Mouse (Mus musculus) small intestine, adult 2 months (tissue): Measurements from ENCODE around the gene Tmem260. TPM values are rescaled to one million over a fixed set of nuclear protein-coding genes. Genes with fewer than 3 reads are reported as not detected.

ENCODE experiments used
- H3K27ac ChIP-seq: fragments of 200-500 bp; 2 replicates; pipeline ENCODE4 v1.5.1; 2012; ENCODE audit warnings: low read depth, low read length, control low read depth, inconsistent platforms; ENCODE audit not compliant: insufficient read depth
- H3K27me3 ChIP-seq: fragments of 200-500 bp; 2 replicates; pipeline ENCODE4 v1.6.1; 2012; ENCODE audit warnings: mild to moderate bottlenecking, moderate library complexity, low read length, inconsistent platforms; ENCODE audit not compliant: control insufficient read depth, insufficient read depth
- H3K36me3 ChIP-seq: fragments of 200-500 bp; 2 replicates; pipeline ENCODE4 v1.6.1; 2012; ENCODE audit warnings: mild to moderate bottlenecking, low read length, control low read depth, inconsistent platforms; ENCODE audit not compliant: control insufficient read depth, insufficient read depth
- H3K4me1 ChIP-seq: fragments of 200-500 bp; 2 replicates; pipeline ENCODE4 v1.6.1; 2012; ENCODE audit warnings: low read length, inconsistent platforms, mixed read lengths; ENCODE audit not compliant: control insufficient read depth, insufficient read depth, insufficient read length
- H3K4me3 ChIP-seq: fragments of 200-500 bp; 2 replicates; pipeline ENCODE4 v1.5.1; 2012; ENCODE audit warnings: low read depth, mild to moderate bottlenecking, control low read depth, inconsistent platforms, low read length, moderate library complexity
- CTCF ChIP-seq: fragments of 200-500 bp; IDR thresholded peaks from 2 replicates; pipeline ENCODE4 v1.5.1; 2012; ENCODE audit warnings: low read depth, mild to moderate bottlenecking, control low read depth, inconsistent platforms, low read length, moderate library complexity, mixed read lengths; ENCODE audit not compliant: insufficient replicate concordance, insufficient read length; ENCODE audit errors: extremely low read depth
- POLR2A ChIP-seq: fragments of 200-500 bp; IDR thresholded peaks from 2 replicates; pipeline ENCODE4 v1.6.1; 2012; ENCODE audit warnings: low read depth, mild to moderate bottlenecking, control low read depth, inconsistent platforms, low read length, moderate library complexity
- WGBS: fragments of 180-500 bp; shearing (Covaris S2); methylation state at CpG from one replicate; pipeline ENCODE4 v1.1.7; 2018; 5-methylcytosine and 5-hydroxymethylcytosine counted together
- polyA plus RNA-seq: library from polyadenylated mRNA; depleted of rRNA; stranded (reverse); fragments of >200 nt; gene quantifications from 2 replicates; pipeline ENCODE4 v1.2.3, GENCODE M21; 2012; rRNA removed

Gene Tmem260
- 5.5 and 11.3 TPM in 2 replicates for polyA plus RNA-seq

GRCm38 (mm10) chr14:48445984-48446683 is at the start of gene Tmem260:
Gene Tmem260 (plus strand): TSS chr14:48446124.
- H3K27me3 ChIP-seq = no peaks in the 10 kb centered on the region
- WGBS = under 1% methylated on average over 69 of the region's 69 CpGs
- TF ChIP-seq CTCF (peak; percentile 97), POLR2A (peak; percentile 62)

GRCm38 (mm10) chr14:48406086-48406485 is 39.8 kb upstream of the Tmem260 start:
- TF ChIP-seq CTCF = no peak
- no peak for TF ChIP-seq POLR2A
- Histone ChIP-seq H3K27ac (no peak overlapping the region), H3K36me3 (no peaks in the 10 kb centered on the region), H3K27me3 (no peaks in the 10 kb centered on the region), H3K4me1 (no peaks in the 10 kb centered on the region), H3K4me3 (no peak overlapping the region)
- WGBS = 91% methylated on average over 13 of the region's 13 CpGs

More at GRCm38 (mm10) chr14:48445984-48446683, at the start of gene Tmem260:
- peak within 1 kb of the TSS; percentile 83 for H3K27ac ChIP-seq
- H3K4me3 ChIP-seq = peak within 1 kb of the TSS; percentile 89
- no peaks in the 10 kb centered on the region for H3K36me3 ChIP-seq
- peaks cover 2% of the 10 kb centered on the region for H3K4me1 ChIP-seq

GRCm38 (mm10) chr14:48417064-48417463 is 28.9 kb upstream of the Tmem260 start:
- Histone ChIP-seq H3K4me1 (no peaks in the 10 kb centered on the region), H3K4me3 (no peak overlapping the region), H3K27ac (no peak overlapping the region), H3K27me3 (no peaks in the 10 kb centered on the region), H3K36me3 (no peaks in the 10 kb centered on the region)
- TF ChIP-seq CTCF (no peak), POLR2A (no peak)
- 76% methylated on average over 3 of the region's 3 CpGs for WGBS

GRCm38 (mm10) chr14:48418264-48418663 is 27.7 kb upstream of the Tmem260 start:
- WGBS = 40% methylated on average over 3 of the region's 3 CpGs
- Histone ChIP-seq H3K27ac (no peak overlapping the region), H3K4me1 (no peaks in the 10 kb centered on the region), H3K4me3 (no peak overlapping the region), H3K36me3 (no peaks in the 10 kb centered on the region), H3K27me3 (no peaks in the 10 kb centered on the region)
- TF ChIP-seq POLR2A (no peak), CTCF (no peak)

- TF ChIP-seq POLR2A (no peak), CTCF (no peak)
- Histone ChIP-seq H3K4me3 (no peak overlapping the region), H3K4me1 (no peaks in the 10 kb centered on the region), H3K36me3 (no peaks in the 10 kb centered on the region), H3K27ac (no peak overlapping the region), H3K27me3 (no peaks in the 10 kb centered on the region)
- WGBS = 77% methylated on average over 5 of the region's 5 CpGs
These were observed 27.3 kb upstream of the Tmem260 start for GRCm38 (mm10) chr14:48418672-48419071.

- Histone ChIP-seq H3K27me3 (no peaks in the 10 kb centered on the region), H3K36me3 (no peaks in the 10 kb centered on the region), H3K4me3 (no peak overlapping the region), H3K27ac (no peak overlapping the region), H3K4me1 (no peaks in the 10 kb centered on the region)
- no peak for TF ChIP-seq CTCF
- TF ChIP-seq POLR2A = no peak
- 24% methylated on average over 6 of the region's 6 CpGs for WGBS
These were observed 24.4 kb upstream of the Tmem260 start for GRCm38 (mm10) chr14:48421476-48421875.

GRCm38 (mm10) chr14:48421996-48422395 is 23.9 kb upstream of the Tmem260 start:
- Histone ChIP-seq H3K4me1 (no peaks in the 10 kb centered on the region), H3K4me3 (no peak overlapping the region), H3K36me3 (no peaks in the 10 kb centered on the region), H3K27me3 (no peaks in the 10 kb centered on the region), H3K27ac (no peak overlapping the region)
- no peak for TF ChIP-seq CTCF
- no peak for TF ChIP-seq POLR2A
- 20% methylated on average over 6 of the region's 6 CpGs for WGBS
